Mouse (Mus musculus) lung, adult 2 months (tissue): ENCODE data around the gene Lst1. TPM values are rescaled to one million over a fixed set of nuclear protein-coding genes. Genes with fewer than 3 reads are reported as not detected.

Experiments
- DNase-seq: peaks from one replicate; pipeline ENCODE4 v3.0.0; 2022
- H3K4me1 ChIP-seq: fragments of 200-500 bp; 2 replicates; pipeline ENCODE4 v1.6.1; 2011; ENCODE audit warnings: low read length; ENCODE audit not compliant: control insufficient read depth, insufficient read depth
- H3K4me3 ChIP-seq: fragments of 200-500 bp; replicated peaks from 2 replicates; pipeline ENCODE3; 2011; ENCODE audit warnings: low read depth, mild to moderate bottlenecking, control low read depth, low read length; ENCODE audit errors: extremely low read depth
- CTCF ChIP-seq: fragments of 200-500 bp; IDR thresholded peaks from 2 replicates; pipeline ENCODE4 v1.5.1; 2011; ENCODE audit warnings: mild to moderate bottlenecking, low read length, control low read depth; ENCODE audit not compliant: insufficient read depth
- POLR2A ChIP-seq: fragments of 200-500 bp; IDR thresholded peaks from 2 replicates; pipeline ENCODE4 v1.6.1; 2011; ENCODE audit warnings: low read depth, mild to moderate bottlenecking, control low read depth, low read length, borderline replicate concordance; ENCODE audit errors: extremely low read depth
- WGBS: fragments of 180-500 bp; shearing (Covaris S2); methylation state at CpG from one replicate; pipeline ENCODE4 v1.1.7; 2018; 5-methylcytosine and 5-hydroxymethylcytosine counted together
- polyA plus RNA-seq: library from polyadenylated mRNA; depleted of rRNA; stranded (reverse); fragments of >200 nt; gene quantifications from 2 replicates; pipeline ENCODE4 v1.2.3, GENCODE M21; 2012

Lst1 gene
- polyA plus RNA-seq, 1 experiment = 37.0 TPM

DNA sequence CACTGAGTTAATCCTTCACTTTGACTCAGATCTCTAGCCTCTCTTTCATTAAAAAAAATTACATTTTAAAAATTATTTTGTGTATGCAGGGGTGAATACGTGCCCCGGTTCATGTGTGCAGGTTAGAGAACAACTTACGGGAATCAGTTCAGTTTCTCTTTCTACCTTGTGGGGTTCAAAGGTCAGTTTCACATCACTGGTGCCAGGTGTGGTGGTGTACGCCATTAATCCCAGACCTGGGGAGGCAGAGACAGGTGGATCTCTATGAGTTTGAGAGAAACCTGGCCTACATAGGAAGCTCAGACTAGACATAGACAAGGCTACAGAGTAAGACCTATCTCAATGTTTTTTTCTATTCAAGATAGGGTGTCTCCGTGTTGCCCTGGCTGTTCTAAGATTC, 24.8 kb upstream of the Lst1 start:
- WGBS = 92% methylated on average over 5 of the region's 5 CpGs
- no peak for TF ChIP-seq POLR2A
- no peak for TF ChIP-seq CTCF
- no peak for DNase-seq
- H3K4me1 ChIP-seq = 0 out of 2 replicates have a peak, but pooled peaks cover 7% of the 10 kb centered on the region
- no peak overlapping the region for H3K4me3 ChIP-seq

- no peak for TF ChIP-seq POLR2A
- 43% methylated on average over 3 of the region's 3 CpGs for WGBS
- no peak for DNase-seq
- H3K4me1 ChIP-seq = 0 out of 2 replicates have a peak, but pooled peaks cover 7% of the 10 kb centered on the region
- no peak overlapping the region for H3K4me3 ChIP-seq
Measured at GRCm38 (mm10) chr17:35210593-35210992, 22.4 kb upstream of the Lst1 start.

DNA sequence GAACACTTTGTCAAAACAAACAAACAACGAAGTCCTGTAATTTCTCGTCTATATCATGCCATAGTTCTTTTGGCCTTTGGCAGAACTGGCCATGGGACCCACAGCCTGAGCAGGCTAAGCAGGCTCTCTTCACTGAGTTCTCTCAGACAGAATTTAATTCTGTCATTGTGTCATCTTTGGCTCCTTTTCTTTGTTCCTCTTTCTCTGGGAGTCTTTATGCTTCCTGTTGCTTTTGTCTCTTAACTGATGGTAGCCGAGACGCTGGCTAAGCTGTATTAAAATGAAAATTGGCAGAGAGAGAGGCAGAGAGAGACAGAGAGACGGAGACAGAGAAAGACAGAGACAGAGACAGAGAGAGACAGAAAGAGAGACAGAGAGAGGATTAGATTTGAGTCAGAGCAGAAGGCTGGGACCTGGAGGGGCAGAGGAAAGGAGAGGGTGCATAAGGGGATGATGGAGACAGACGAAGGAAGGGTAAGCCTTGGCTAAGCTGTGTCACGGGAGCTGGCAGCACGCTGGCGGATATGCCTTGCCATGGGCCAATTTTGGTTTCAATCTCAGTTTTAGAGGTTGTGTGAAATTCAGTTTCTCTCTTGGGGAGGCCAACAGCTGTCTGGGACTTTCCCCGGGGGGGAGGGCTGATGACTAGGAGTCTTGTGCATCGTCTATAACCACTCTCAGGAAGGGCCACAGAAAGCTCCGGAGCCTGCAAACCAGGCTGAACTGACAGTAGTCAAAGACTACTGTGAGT, 21.7 kb upstream of the Lst1 start:
- no peak for DNase-seq
- WGBS = 56% methylated on average over 12 of the region's 12 CpGs
- Histone ChIP-seq H3K4me1 (0 out of 2 replicates have a peak, but pooled peaks cover 7% of the 10 kb centered on the region), H3K4me3 (no peak overlapping the region)
- TF ChIP-seq CTCF = no peak
- no peak for TF ChIP-seq POLR2A

DNA sequence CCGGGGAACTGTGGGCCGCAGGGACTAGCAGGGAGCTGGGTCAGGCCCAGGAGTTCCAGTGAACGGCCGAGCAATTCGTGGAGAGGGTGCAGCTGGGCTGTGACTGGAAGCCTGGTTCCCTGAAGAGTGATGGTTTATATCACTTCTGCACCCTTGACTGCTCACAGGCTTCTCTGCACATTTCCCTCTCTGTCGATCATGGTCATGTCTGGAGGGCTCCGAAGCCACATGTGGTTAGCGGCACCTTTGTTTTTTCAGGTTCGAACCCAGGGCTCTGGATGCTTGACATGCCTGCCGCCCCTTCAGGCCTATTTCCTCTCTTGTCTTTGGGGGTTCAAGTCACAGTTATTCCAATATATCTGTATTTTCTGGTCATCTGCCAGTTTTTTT, 17.1 kb upstream of the Lst1 start:
- WGBS = 67% methylated on average over 10 of the region's 10 CpGs
- Histone ChIP-seq H3K4me1 (0 out of 2 replicates have a peak, but pooled peaks cover 3% of the 10 kb centered on the region), H3K4me3 (no peak overlapping the region)
- no peak for DNase-seq
- no peak for TF ChIP-seq POLR2A
- TF ChIP-seq CTCF = no peak

GRCm38 (mm10) chr17:35204494-35205379, 16.5 kb upstream of the Lst1 start, which contains the start of gene Lta:
Gene Lta, minus strand, starts transcription at chr17:35205351.
- 57% methylated on average over 20 of the region's 20 CpGs for WGBS
- H3K4me3 ChIP-seq = peak within 1 kb of the TSS; percentile 20

DNA sequence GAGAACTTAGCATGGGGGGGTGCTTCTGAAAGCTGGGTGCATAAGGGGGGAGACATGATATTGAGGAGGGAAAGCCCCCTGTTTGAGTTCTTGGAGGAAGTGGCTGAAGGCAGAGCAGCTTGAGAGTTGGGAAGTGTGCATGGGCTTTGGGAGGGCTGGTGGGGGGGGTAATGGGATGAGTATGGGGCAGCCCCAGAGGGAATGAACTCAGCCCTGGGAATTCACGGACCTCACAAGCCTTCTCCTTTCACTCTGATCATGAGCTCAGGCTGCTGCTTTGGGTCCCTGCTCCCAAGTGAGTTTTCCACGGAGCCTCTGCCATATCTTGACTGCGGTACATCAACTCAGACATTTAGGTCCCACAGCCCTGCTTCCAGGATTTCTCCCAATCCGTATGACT, 14.2 kb upstream of the Lst1 start:
- no peak for TF ChIP-seq CTCF
- TF ChIP-seq POLR2A = no peak
- H3K4me3 ChIP-seq = no peak overlapping the region
- WGBS = 76% methylated on average over 4 of the region's 4 CpGs
- no peak for DNase-seq
- H3K4me1 ChIP-seq = no peaks in the 10 kb centered on the region

More at GRCm38 (mm10) chr17:35204494-35205379, 16.5 kb upstream of the Lst1 start, which contains the start of gene Lta:
- TF ChIP-seq CTCF = no peak
- no peak for TF ChIP-seq POLR2A
- H3K4me1 ChIP-seq = 0 out of 2 replicates have a peak, but pooled peaks cover 3% of the 10 kb centered on the region
- DNase-seq = no peak

GRCm38 (mm10) chr17:35201787-35202186, 13.5 kb upstream of the Lst1 start, which contains the start of gene Tnf:
Gene Tnf, minus strand, starts transcription at chr17:35202007.
- TF ChIP-seq CTCF (no peak), POLR2A (peak; percentile 59; the same call in 1 of the 2 replicates)
- peak within 1 kb of the TSS; percentile 22 for H3K4me3 ChIP-seq
- DNase-seq = no peak
- 29% methylated on average over 13 of the region's 13 CpGs for WGBS
- no peaks in the 10 kb centered on the region for H3K4me1 ChIP-seq

- H3K4me1 ChIP-seq = no peaks in the 10 kb centered on the region
- no peak for DNase-seq
- WGBS = 49% methylated on average over 11 of the region's 11 CpGs
- TF ChIP-seq POLR2A (no peak), CTCF (no peak)
- peak overlapping the region; percentile 6 for H3K4me3 ChIP-seq
Measured at GRCm38 (mm10) chr17:35201128-35201527, 12.9 kb upstream of the Lst1 start.

DNA sequence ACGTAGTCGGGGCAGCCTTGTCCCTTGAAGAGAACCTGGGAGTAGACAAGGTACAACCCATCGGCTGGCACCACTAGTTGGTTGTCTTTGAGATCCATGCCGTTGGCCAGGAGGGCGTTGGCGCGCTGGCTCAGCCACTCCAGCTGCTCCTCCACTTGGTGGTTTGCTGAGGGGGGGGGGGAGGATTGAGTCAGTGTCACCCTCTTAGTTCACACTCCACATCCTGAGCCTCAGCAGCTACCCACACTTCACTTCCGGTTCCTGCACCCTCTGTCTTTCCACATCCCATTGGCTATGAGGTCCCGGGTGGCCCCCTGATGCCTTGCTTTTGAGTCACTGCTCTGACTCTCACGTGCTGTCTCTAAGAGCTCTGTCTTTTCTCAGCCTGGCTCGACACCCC, 12.2 kb upstream of the Lst1 start:
- DNase-seq = no peak
- TF ChIP-seq POLR2A (no peak), CTCF (no peak)
- WGBS = 60% methylated on average over 11 of the region's 11 CpGs
- H3K4me1 ChIP-seq = peaks cover 5% of the 10 kb centered on the region; the same call in 1 of the 2 replicates
- H3K4me3 ChIP-seq = no peak overlapping the region
